Mouse (Mus musculus) forebrain, embryonic 12.5 days (tissue): ENCODE data around the gene Slc2a9. TPM values are rescaled to one million over a fixed set of nuclear protein-coding genes. Genes with fewer than 3 reads are reported as not detected.

Experiments used
- ATAC-seq: fragments of 200-750 bp; cut with Nextera tagmentation; 2 replicates; pipeline ENCODE4 v1.8.0; 2017; ENCODE audit warnings: moderate TSS enrichment; ENCODE audit not compliant: low FRiP score
- H3K27ac ChIP-seq: fragments of 300-500 bp; sonication (generic); 2 replicates; pipeline ENCODE4 v1.5.1; 2016; ENCODE audit warnings: mild to moderate bottlenecking
- H3K27me3 ChIP-seq: fragments of 300-500 bp; sonication (generic); 2 replicates; pipeline ENCODE4 v1.6.1; 2016; ENCODE audit warnings: mild to moderate bottlenecking
- H3K36me3 ChIP-seq: fragments of 300-500 bp; sonication (generic); replicated peaks from 2 replicates; pipeline ENCODE4 v1.6.1; 2016; ENCODE audit warnings: mild to moderate bottlenecking
- H3K4me1 ChIP-seq: fragments of 300-500 bp; sonication (generic); 2 replicates; pipeline ENCODE4 v1.6.1; 2016
- H3K4me2 ChIP-seq: fragments of 300-500 bp; sonication (generic); 2 replicates; pipeline ENCODE4 v1.6.1; 2016; ENCODE audit warnings: mild to moderate bottlenecking, moderate library complexity
- H3K4me3 ChIP-seq: fragments of 300-500 bp; sonication (generic); replicated peaks from 2 replicates; pipeline ENCODE4 v1.5.1; 2016; ENCODE audit warnings: mild to moderate bottlenecking
- H3K9ac ChIP-seq: fragments of 300-500 bp; sonication (generic); 2 replicates; pipeline ENCODE4 v1.6.1; 2016; ENCODE audit warnings: mild to moderate bottlenecking
- H3K9me3 ChIP-seq: fragments of 300-500 bp; sonication (generic); 2 replicates; pipeline ENCODE4 v1.6.1; 2016
- WGBS: fragments of 180-500 bp; shearing (Covaris S2); methylation state at CpG from one replicate; pipeline ENCODE4 v1.1.7; 2016; 5-methylcytosine and 5-hydroxymethylcytosine counted together
- polyA plus RNA-seq: library from polyadenylated mRNA; unstranded; fragments of >200 nt; fragmentation: Nextera tagmentation; extraction: Ambion mirVana; gene quantifications from 2 replicates; pipeline ENCODE4 v1.2.1, GENCODE M21; 2016

Slc2a9 gene
- polyA plus RNA-seq, 1 experiment from 2014 or later = 0.29 TPM

- H3K4me1 ChIP-seq = no peaks in the 10 kb centered on the region
- no peak for ATAC-seq
- peaks cover 94% of the 10 kb centered on the region for H3K36me3 ChIP-seq
These were observed 29.1 kb upstream of the Slc2a9 start for GRCm38 (mm10) chr5:38532084-38532483.

GRCm38 (mm10) chr5:38529724-38530428 lies 26.9 kb upstream of the Slc2a9 start:
- H3K4me1 ChIP-seq = no peaks in the 10 kb centered on the region
- H3K27me3 ChIP-seq = no peaks in the 10 kb centered on the region
- WGBS = 76% methylated on average over 6 of the region's 6 CpGs
- H3K4me3 ChIP-seq = no peak overlapping the region
- H3K4me2 ChIP-seq = no peak overlapping the region
- H3K27ac ChIP-seq = no peak overlapping the region
- ATAC-seq = peak; percentile 57
- H3K36me3 ChIP-seq = peaks cover 92% of the 10 kb centered on the region
- H3K9ac ChIP-seq = no peak overlapping the region
- no peaks in the 10 kb centered on the region for H3K9me3 ChIP-seq

More at GRCm38 (mm10) chr5:38532084-38532483, 29.1 kb upstream of the Slc2a9 start:
- Histone ChIP-seq H3K27ac (no peak overlapping the region), H3K4me3 (no peak overlapping the region), H3K9me3 (no peaks in the 10 kb centered on the region), H3K9ac (no peak overlapping the region), H3K27me3 (no peaks in the 10 kb centered on the region), H3K4me2 (no peak overlapping the region)
- WGBS = 88% methylated on average over 4 of the region's 4 CpGs

- H3K4me1 ChIP-seq = no peaks in the 10 kb centered on the region
- no peaks in the 10 kb centered on the region for H3K27me3 ChIP-seq
- no peaks in the 10 kb centered on the region for H3K9me3 ChIP-seq
- WGBS = 93% methylated on average over 5 of the region's 5 CpGs
- no peak overlapping the region for H3K4me3 ChIP-seq
- H3K36me3 ChIP-seq = peaks cover 29% of the 10 kb centered on the region
- H3K9ac ChIP-seq = no peak overlapping the region
- ATAC-seq = no peak
- H3K4me2 ChIP-seq = no peak overlapping the region
- no peak overlapping the region for H3K27ac ChIP-seq
These were observed 20.0 kb upstream of the Slc2a9 start for GRCm38 (mm10) chr5:38522977-38523376.

GRCm38 (mm10) chr5:38520838-38521237 lies 17.9 kb upstream of the Slc2a9 start:
- no peaks in the 10 kb centered on the region for H3K4me1 ChIP-seq
- no peaks in the 10 kb centered on the region for H3K27me3 ChIP-seq
- H3K4me3 ChIP-seq = no peak overlapping the region
- no peaks in the 10 kb centered on the region for H3K9me3 ChIP-seq
- H3K36me3 ChIP-seq = peaks cover 8% of the 10 kb centered on the region; the same call in 1 of the 2 replicates
- H3K27ac ChIP-seq = no peak overlapping the region
- no peak overlapping the region for H3K9ac ChIP-seq
- WGBS = 49% methylated on average over 1 of the region's 1 CpGs
- ATAC-seq = no peak
- H3K4me2 ChIP-seq = no peak overlapping the region

GRCm38 (mm10) chr5:38516267-38516666 lies 13.3 kb upstream of the Slc2a9 start:
- Histone ChIP-seq H3K4me3 (no peak overlapping the region), H3K9me3 (no peaks in the 10 kb centered on the region), H3K27ac (no peak overlapping the region), H3K4me1 (no peaks in the 10 kb centered on the region; the same call in 1 of the 2 replicates), H3K36me3 (no peaks in the 10 kb centered on the region), H3K4me2 (no peak overlapping the region), H3K27me3 (no peaks in the 10 kb centered on the region), H3K9ac (no peak overlapping the region)
- ATAC-seq = no peak
- 72% methylated on average over 6 of the region's 6 CpGs for WGBS

- no peak overlapping the region for H3K4me2 ChIP-seq
- no peaks in the 10 kb centered on the region for H3K9me3 ChIP-seq
- no peak for ATAC-seq
- no peak overlapping the region for H3K27ac ChIP-seq
- no peaks in the 10 kb centered on the region for H3K27me3 ChIP-seq
- no peak overlapping the region for H3K9ac ChIP-seq
- H3K4me1 ChIP-seq = no peaks in the 10 kb centered on the region; the same call in 1 of the 2 replicates
- no peaks in the 10 kb centered on the region for H3K36me3 ChIP-seq
- H3K4me3 ChIP-seq = no peak overlapping the region
- 26% methylated on average over 2 of the region's 2 CpGs for WGBS
These were observed 10.0 kb upstream of the Slc2a9 start for GRCm38 (mm10) chr5:38512991-38513390.

- no peak for ATAC-seq
- H3K9me3 ChIP-seq = no peaks in the 10 kb centered on the region
- no peak overlapping the region for H3K27ac ChIP-seq
These were observed 6.6 kb upstream of the Slc2a9 start for GRCm38 (mm10) chr5:38509568-38509967.

GRCm38 (mm10) chr5:38505435-38505765 lies 2.5 kb upstream of the Slc2a9 start:
- H3K27me3 ChIP-seq = no peaks in the 10 kb centered on the region
- no peak overlapping the region for H3K4me3 ChIP-seq
- no peak for ATAC-seq
- no peak overlapping the region for H3K4me2 ChIP-seq
- WGBS = 88% methylated on average over 3 of the region's 3 CpGs
- no peak overlapping the region for H3K27ac ChIP-seq
- H3K9ac ChIP-seq = no peak overlapping the region
- H3K9me3 ChIP-seq = no peaks in the 10 kb centered on the region
- no peaks in the 10 kb centered on the region for H3K36me3 ChIP-seq
- H3K4me1 ChIP-seq = no peaks in the 10 kb centered on the region

More at GRCm38 (mm10) chr5:38509568-38509967, 6.6 kb upstream of the Slc2a9 start:
- Histone ChIP-seq H3K36me3 (no peaks in the 10 kb centered on the region), H3K27me3 (no peaks in the 10 kb centered on the region), H3K4me2 (no peak overlapping the region), H3K4me3 (no peak overlapping the region), H3K4me1 (no peaks in the 10 kb centered on the region; the same call in 1 of the 2 replicates), H3K9ac (no peak overlapping the region)
- WGBS = 86% methylated on average over 4 of the region's 4 CpGs

GRCm38 (mm10) chr5:38504747-38505434 lies 1.9 kb upstream of the Slc2a9 start:
- H3K36me3 ChIP-seq = no peaks in the 10 kb centered on the region
- no peak overlapping the region for H3K4me3 ChIP-seq
- no peak overlapping the region for H3K4me2 ChIP-seq
- 69% methylated on average over 6 of the region's 6 CpGs for WGBS
- H3K4me1 ChIP-seq = no peaks in the 10 kb centered on the region
- H3K9ac ChIP-seq = no peak overlapping the region
- H3K9me3 ChIP-seq = no peaks in the 10 kb centered on the region
- H3K27ac ChIP-seq = no peak overlapping the region
- ATAC-seq = no peak
- no peaks in the 10 kb centered on the region for H3K27me3 ChIP-seq

- no peak for ATAC-seq
- no peak overlapping the region for H3K4me2 ChIP-seq
- H3K9me3 ChIP-seq = no peaks in the 10 kb centered on the region
- H3K27me3 ChIP-seq = no peaks in the 10 kb centered on the region
- H3K4me3 ChIP-seq = no peak overlapping the region
- H3K4me1 ChIP-seq = no peaks in the 10 kb centered on the region
- 85% methylated on average over 1 of the region's 1 CpGs for WGBS
- no peak overlapping the region for H3K9ac ChIP-seq
- no peak overlapping the region for H3K27ac ChIP-seq
- no peaks in the 10 kb centered on the region for H3K36me3 ChIP-seq
These were observed 1.2 kb upstream of the Slc2a9 start for GRCm38 (mm10) chr5:38504116-38504515.

- no peak for ATAC-seq
- WGBS = 94% methylated on average over 8 of the region's 8 CpGs
These were observed 2.9 kb downstream of the Slc2a9 start for GRCm38 (mm10) chr5:38500043-38500442.

GRCm38 (mm10) chr5:38499316-38499811 lies 3.6 kb downstream of the Slc2a9 start:
- no peak overlapping the region for H3K4me3 ChIP-seq
- no peak overlapping the region for H3K9ac ChIP-seq
- no peak for ATAC-seq
- no peak overlapping the region for H3K4me2 ChIP-seq
- H3K9me3 ChIP-seq = no peaks in the 10 kb centered on the region
- no peaks in the 10 kb centered on the region for H3K36me3 ChIP-seq
- 81% methylated on average over 7 of the region's 7 CpGs for WGBS
- H3K27ac ChIP-seq = no peak overlapping the region
- no peaks in the 10 kb centered on the region for H3K27me3 ChIP-seq
- H3K4me1 ChIP-seq = no peaks in the 10 kb centered on the region

More at GRCm38 (mm10) chr5:38500043-38500442, 2.9 kb downstream of the Slc2a9 start:
- no peak overlapping the region for H3K4me3 ChIP-seq
- H3K27me3 ChIP-seq = no peaks in the 10 kb centered on the region
- H3K27ac ChIP-seq = no peak overlapping the region
- H3K9me3 ChIP-seq = no peaks in the 10 kb centered on the region
- no peak overlapping the region for H3K9ac ChIP-seq
- no peaks in the 10 kb centered on the region for H3K4me1 ChIP-seq
- H3K4me2 ChIP-seq = no peak overlapping the region
- H3K36me3 ChIP-seq = no peaks in the 10 kb centered on the region
